Mouse (Mus musculus) lung, embryonic 15.5 days (tissue): ENCODE measurements around the gene Ofd1. TPM values are rescaled to one million over a fixed set of nuclear protein-coding genes. Genes with fewer than 3 reads are reported as not detected.

Source experiments
- ATAC-seq: fragments of 200-750 bp; cut with Nextera tagmentation; 2 replicates; pipeline ENCODE4 v1.8.0; 2017; ENCODE audit warnings: moderate number of reproducible peaks, borderline replicate concordance; ENCODE audit not compliant: low FRiP score, low TSS enrichment; ENCODE audit errors: extremely low read depth
- H3K27ac ChIP-seq: fragments of 300-500 bp; sonication (generic); 2 replicates; pipeline ENCODE4 v1.5.1; 2015; ENCODE audit warnings: moderate library complexity, mild to moderate bottlenecking, inconsistent platforms
- H3K27me3 ChIP-seq: fragments of 300-500 bp; sonication (generic); 2 replicates; pipeline ENCODE4 v1.6.1; 2015; ENCODE audit warnings: inconsistent platforms
- H3K36me3 ChIP-seq: fragments of 300-500 bp; sonication (generic); 2 replicates; pipeline ENCODE4 v1.6.1; 2015; ENCODE audit warnings: inconsistent platforms
- H3K4me1 ChIP-seq: fragments of 300-500 bp; sonication (generic); 2 replicates; pipeline ENCODE4 v1.6.1; 2015; ENCODE audit warnings: inconsistent platforms
- H3K4me2 ChIP-seq: fragments of 300-500 bp; sonication (generic); 2 replicates; pipeline ENCODE4 v1.6.1; 2015; ENCODE audit warnings: inconsistent platforms, mild to moderate bottlenecking, moderate library complexity
- H3K4me3 ChIP-seq: fragments of 300-500 bp; sonication (generic); 2 replicates; pipeline ENCODE4 v1.5.1; 2015; ENCODE audit warnings: mild to moderate bottlenecking, inconsistent platforms
- H3K9ac ChIP-seq: fragments of 300-500 bp; sonication (generic); 2 replicates; pipeline ENCODE4 v1.6.1; 2015; ENCODE audit warnings: inconsistent platforms
- H3K9me3 ChIP-seq: fragments of 300-500 bp; sonication (generic); 2 replicates; pipeline ENCODE4 v1.6.1; 2016; ENCODE audit warnings: inconsistent platforms
- WGBS: fragments of 180-500 bp; shearing (Covaris S2); methylation state at CpG from one replicate; pipeline ENCODE4 v1.1.7; 2015; 5-methylcytosine and 5-hydroxymethylcytosine counted together
- polyA plus RNA-seq: library from polyadenylated mRNA; unstranded; fragments of >200 nt; fragmentation: Nextera tagmentation; extraction: Ambion mirVana; gene quantifications from 2 replicates; pipeline ENCODE4 v1.2.1, GENCODE M21; 2015

Gene Ofd1
- 7.3 and 7.6 TPM in 2 replicates for polyA plus RNA-seq

DNA sequence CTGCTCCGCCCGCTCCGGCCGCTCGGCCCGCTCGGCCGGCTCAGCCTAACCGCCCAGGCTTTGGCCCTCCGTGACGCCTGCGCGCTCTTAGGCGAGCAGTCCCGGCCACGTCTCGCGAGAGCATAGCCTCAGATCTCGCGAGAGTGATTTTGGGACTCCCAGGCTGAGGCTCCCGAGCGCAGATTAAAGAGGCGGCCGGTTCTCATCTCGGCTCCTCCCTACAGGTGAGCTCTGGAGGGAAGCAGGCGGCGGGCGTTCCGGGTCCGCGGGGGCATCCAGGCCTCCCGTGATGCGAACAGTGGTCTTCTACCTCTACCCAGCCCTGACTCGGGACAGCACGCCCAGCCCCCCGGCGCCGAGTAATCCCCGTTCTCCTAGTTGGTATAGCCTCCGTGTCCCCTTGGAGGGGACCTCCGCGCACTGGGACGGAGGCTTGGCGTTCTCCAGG, at the start of gene Ofd1:
Gene Ofd1 (minus strand): TSS at position 89 of the 448 bp plus-strand sequence.
- no peaks in the 10 kb centered on the region for H3K36me3 ChIP-seq
- peak within 1 kb of the TSS; percentile 55 for H3K4me2 ChIP-seq
- 0 out of 2 replicates have a peak, but pooled peaks cover 6% of the 10 kb centered on the region for H3K4me1 ChIP-seq
- ATAC-seq = peak; percentile 98
- peak within 1 kb of the TSS; percentile 74 for H3K9ac ChIP-seq
- 13% methylated on average over 36 of the region's 44 CpGs for WGBS
- H3K27me3 ChIP-seq = peaks cover 12% of the 10 kb centered on the region; the same call in 1 of the 2 replicates
- no peaks in the 10 kb centered on the region for H3K9me3 ChIP-seq
- peak within 1 kb of the TSS; percentile 67 for H3K4me3 ChIP-seq
- peak within 1 kb of the TSS; percentile 76 for H3K27ac ChIP-seq

DNA sequence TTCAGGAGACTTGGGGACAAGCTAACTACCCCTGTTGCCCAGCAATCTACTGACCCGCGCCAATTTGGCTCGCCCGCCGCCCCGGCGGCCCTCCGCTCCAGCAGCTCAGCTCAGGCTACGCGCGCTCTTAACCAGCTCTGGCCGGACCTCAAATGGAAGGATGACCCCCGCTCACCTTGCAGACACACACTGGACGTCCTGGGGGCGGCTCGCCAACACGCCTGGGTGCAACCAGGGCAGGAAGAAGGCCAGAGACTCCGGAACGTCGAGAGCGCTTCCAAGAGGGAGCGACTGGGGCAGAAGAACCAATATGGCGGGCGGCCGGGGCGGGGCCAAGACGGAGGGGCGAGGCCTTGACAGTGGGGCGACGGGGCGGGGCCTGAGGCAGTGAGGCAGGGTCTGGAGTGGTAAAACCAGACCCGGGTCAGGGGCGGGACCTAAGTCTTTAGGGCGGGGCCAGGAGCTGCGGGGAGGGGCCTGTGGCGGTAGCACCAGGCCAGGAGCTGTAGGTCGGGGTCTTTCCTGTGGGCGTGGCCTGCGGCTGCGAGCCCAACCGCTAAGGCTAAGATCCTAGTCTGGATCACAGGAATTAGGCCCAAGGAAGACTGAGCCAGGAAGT, 39.0 kb upstream of the Ofd1 start, which contains the start of gene Rab9:
Gene Rab9 (minus strand): TSS at position 503 of the 619 bp plus-strand sequence.
- Histone ChIP-seq H3K9me3 (no peaks in the 10 kb centered on the region), H3K27ac (peak within 1 kb of the TSS; percentile 76), H3K27me3 (no peaks in the 10 kb centered on the region), H3K36me3 (no peaks in the 10 kb centered on the region), H3K4me3 (peak within 1 kb of the TSS; percentile 61), H3K4me1 (no peaks in the 10 kb centered on the region), H3K4me2 (peak within 1 kb of the TSS; percentile 50), H3K9ac (peak within 1 kb of the TSS; percentile 62)
- peak; percentile 99 for ATAC-seq
- WGBS = 16% methylated on average over 41 of the region's 41 CpGs

DNA sequence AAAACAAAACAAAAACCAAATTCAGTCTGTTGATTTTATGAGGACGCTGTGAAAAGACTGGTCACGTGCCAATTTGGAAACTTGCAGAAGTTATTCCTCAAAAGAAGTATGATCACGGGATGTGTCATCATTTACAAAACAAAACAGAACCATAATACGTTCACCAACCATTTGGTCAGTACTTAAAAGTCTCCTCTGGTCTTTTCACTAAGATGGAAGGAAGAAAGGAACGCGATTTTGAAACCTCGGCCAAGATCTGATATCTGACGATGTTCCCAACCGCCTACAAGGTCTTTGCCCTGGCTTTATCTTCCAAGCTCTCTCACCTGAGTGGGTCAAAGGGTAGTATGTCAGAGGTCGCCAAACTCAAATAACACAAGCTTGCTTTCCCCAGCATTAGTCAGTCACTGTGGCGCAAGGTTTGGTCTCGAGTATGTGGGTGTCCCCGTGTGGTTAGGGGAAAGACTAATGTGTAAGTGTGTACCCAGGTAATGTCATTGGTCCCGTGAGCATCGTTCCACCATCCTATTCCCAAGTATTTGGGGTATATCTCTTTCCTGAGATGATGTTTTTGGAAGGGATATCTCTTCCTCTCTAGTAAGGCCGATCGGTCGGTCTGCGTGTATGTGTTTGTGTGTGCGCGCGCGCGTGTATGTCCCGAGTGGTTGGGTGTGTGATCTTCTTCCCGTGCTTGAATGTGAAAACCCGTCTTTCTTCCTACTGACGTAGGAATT, 38.3 kb upstream of the Ofd1 start:
- peak overlapping the region; percentile 61 for H3K4me3 ChIP-seq
- no peak for ATAC-seq

DNA sequence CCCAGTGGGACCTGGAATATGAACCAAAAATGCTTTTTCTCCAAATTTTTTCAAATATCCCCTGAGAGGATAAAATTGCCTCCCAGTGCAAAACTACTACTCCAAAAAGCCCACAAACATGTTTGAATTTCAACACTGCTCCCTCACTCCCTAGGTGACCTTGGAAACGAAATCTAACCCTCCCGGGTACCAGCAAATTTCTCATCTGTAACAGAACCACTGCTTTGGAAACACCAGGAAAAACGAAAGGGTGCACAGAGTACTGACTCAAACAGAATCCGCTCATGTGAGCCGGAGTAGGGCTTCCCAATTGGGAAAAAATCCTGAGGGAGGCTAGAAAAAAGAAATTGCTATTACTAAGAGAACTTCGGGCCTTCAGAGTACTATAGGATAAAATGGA, 36.9 kb upstream of the Ofd1 start:
- Histone ChIP-seq H3K4me1 (no peaks in the 10 kb centered on the region), H3K9me3 (no peaks in the 10 kb centered on the region), H3K4me2 (peak overlapping the region; percentile 50), H3K9ac (no peak overlapping the region), H3K4me3 (peak overlapping the region; percentile 61), H3K27me3 (no peaks in the 10 kb centered on the region), H3K27ac (no peak overlapping the region), H3K36me3 (no peaks in the 10 kb centered on the region)
- no peak for ATAC-seq
- WGBS = 55% methylated on average over 6 of the region's 6 CpGs

More for the DNA sequence above, 38.3 kb upstream of the Ofd1 start:
- H3K9me3 ChIP-seq = no peaks in the 10 kb centered on the region
- H3K4me1 ChIP-seq = no peaks in the 10 kb centered on the region
- no peaks in the 10 kb centered on the region for H3K27me3 ChIP-seq
- H3K9ac ChIP-seq = peak overlapping the region; percentile 62
- H3K27ac ChIP-seq = peak overlapping the region; percentile 76
- H3K4me2 ChIP-seq = peak overlapping the region; percentile 50
- no peaks in the 10 kb centered on the region for H3K36me3 ChIP-seq
- WGBS = 26% methylated on average over 28 of the region's 28 CpGs

DNA sequence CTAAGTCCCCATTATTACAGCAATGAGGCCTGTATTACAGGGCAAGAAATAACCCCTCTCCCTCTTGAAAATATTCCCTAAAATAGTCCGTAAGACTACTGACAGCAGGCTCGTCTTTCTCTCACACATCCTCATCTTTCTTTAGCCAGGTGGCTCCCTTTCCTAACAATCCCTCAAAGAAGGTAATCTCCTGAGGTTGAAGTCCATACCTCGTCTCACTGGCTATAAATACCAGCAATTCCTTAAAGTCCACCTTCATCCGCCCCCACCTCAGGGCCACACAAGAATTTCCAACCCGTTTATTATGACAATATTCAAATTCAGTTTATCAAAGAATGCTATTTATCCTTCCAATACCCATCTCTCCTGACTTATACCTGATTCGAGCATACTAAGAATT, 32.1 kb upstream of the Ofd1 start:
- Histone ChIP-seq H3K4me2 (no peak overlapping the region), H3K27ac (no peak overlapping the region), H3K4me3 (no peak overlapping the region), H3K27me3 (no peaks in the 10 kb centered on the region), H3K36me3 (no peaks in the 10 kb centered on the region), H3K9me3 (no peaks in the 10 kb centered on the region), H3K4me1 (no peaks in the 10 kb centered on the region), H3K9ac (no peak overlapping the region)
- 72% methylated on average over 6 of the region's 6 CpGs for WGBS
- ATAC-seq = no peak

DNA sequence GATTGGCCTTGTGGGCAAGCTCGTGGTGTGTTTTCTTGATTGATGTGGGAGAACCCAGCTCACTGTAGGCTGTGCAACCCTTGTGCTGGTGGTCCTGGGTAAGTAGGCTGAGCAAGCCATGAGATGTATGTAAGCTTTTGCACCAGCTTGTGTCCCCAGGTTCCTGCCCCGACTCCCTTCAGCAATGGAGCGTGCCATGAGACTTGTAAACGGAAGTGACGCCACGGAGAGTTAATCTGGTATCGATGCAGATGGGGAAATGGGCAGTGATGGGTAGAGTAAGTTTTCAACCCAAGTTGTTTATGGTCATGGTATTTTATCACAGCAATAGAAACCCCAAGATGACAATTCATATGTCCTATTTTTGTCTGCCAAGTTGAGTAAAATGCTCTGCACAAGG, 27.8 kb upstream of the Ofd1 start:
- H3K4me2 ChIP-seq = no peak overlapping the region
- no peaks in the 10 kb centered on the region for H3K36me3 ChIP-seq
- 95% methylated on average over 7 of the region's 7 CpGs for WGBS
- H3K27ac ChIP-seq = no peak overlapping the region
- no peaks in the 10 kb centered on the region for H3K9me3 ChIP-seq
- no peak for ATAC-seq
- no peak overlapping the region for H3K4me3 ChIP-seq
- H3K4me1 ChIP-seq = no peaks in the 10 kb centered on the region
- H3K9ac ChIP-seq = no peak overlapping the region
- H3K27me3 ChIP-seq = no peaks in the 10 kb centered on the region

DNA sequence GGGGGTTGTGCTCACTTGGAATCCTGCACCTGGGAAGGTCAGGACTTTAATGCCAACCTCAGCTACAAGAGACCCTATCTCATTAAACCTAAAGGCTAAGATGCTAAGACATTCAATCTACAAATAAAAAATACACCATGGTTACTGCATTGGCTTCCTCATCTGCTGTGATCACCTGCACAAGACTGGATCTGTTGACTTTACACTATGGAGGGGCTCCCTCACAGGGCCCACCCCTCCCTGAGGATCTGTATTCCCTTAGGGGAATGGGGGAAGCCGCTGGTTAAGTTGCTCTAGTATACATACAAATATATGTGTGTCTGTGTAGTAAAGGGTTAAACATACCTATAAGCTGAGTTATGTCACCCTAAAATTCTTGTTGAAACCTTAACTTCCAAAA, 15.0 kb upstream of the Ofd1 start:
- 85% methylated on average over 1 of the region's 1 CpGs for WGBS
- ATAC-seq = no peak
- peaks cover 4% of the 10 kb centered on the region; the same call in 1 of the 2 replicates for H3K36me3 ChIP-seq

DNA sequence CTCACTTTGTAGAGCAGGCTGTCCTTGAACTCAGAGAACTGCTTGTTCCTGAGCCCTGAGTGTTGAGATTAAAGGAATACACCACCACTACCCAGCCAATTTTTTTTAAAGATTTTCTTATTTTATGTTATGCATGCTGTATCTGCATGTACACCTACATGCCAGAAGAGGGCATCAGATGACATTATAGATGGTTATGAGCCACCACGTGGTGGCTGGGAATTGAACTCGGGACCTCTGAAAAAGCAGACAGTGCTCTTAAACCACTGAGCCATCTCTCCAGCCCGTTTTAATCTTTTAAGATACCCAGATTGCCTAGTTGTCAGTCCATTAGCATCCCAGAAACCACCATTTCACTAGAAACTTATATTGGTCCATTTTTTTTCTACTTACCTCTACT, 13.8 kb upstream of the Ofd1 start:
- H3K4me1 ChIP-seq = no peaks in the 10 kb centered on the region
- ATAC-seq = no peak
- no peak overlapping the region for H3K9ac ChIP-seq
- H3K9me3 ChIP-seq = no peaks in the 10 kb centered on the region
- H3K4me3 ChIP-seq = no peak overlapping the region
- no peaks in the 10 kb centered on the region for H3K27me3 ChIP-seq
- H3K4me2 ChIP-seq = no peak overlapping the region
- peaks cover 4% of the 10 kb centered on the region; the same call in 1 of the 2 replicates for H3K36me3 ChIP-seq
- WGBS = 69% methylated on average over 3 of the region's 3 CpGs
- no peak overlapping the region for H3K27ac ChIP-seq

More for the DNA sequence above, 15.0 kb upstream of the Ofd1 start:
- H3K27me3 ChIP-seq = no peaks in the 10 kb centered on the region
- no peak overlapping the region for H3K27ac ChIP-seq
- no peak overlapping the region for H3K4me3 ChIP-seq
- H3K9ac ChIP-seq = no peak overlapping the region
- no peaks in the 10 kb centered on the region for H3K4me1 ChIP-seq
- H3K9me3 ChIP-seq = no peaks in the 10 kb centered on the region
- H3K4me2 ChIP-seq = no peak overlapping the region

DNA sequence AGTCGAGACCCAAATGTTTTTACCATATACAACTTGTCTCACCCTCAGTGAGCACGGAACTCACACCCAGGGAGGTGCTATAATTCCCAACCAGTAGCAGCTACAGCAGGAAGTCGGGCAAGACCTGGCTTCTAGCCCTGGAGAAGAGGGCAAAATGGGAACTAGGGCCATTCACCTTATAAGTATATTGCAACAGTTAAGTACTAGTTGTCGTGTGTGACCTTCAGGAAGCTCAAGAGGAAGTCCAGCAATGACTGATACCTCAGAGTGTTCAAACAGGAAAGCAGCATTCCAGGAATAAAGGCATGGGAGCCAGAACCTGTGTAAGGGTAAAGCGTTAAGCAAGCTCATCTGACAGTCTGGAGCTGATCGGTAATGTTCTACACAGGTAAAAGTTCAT, 13.0 kb upstream of the Ofd1 start:
- Histone ChIP-seq H3K4me3 (no peak overlapping the region), H3K27me3 (no peaks in the 10 kb centered on the region), H3K4me1 (no peaks in the 10 kb centered on the region), H3K9me3 (no peaks in the 10 kb centered on the region), H3K9ac (no peak overlapping the region), H3K4me2 (no peak overlapping the region), H3K36me3 (peaks cover 4% of the 10 kb centered on the region; the same call in 1 of the 2 replicates), H3K27ac (no peak overlapping the region)
- WGBS = 69% methylated on average over 6 of the region's 6 CpGs
- ATAC-seq = no peak

DNA sequence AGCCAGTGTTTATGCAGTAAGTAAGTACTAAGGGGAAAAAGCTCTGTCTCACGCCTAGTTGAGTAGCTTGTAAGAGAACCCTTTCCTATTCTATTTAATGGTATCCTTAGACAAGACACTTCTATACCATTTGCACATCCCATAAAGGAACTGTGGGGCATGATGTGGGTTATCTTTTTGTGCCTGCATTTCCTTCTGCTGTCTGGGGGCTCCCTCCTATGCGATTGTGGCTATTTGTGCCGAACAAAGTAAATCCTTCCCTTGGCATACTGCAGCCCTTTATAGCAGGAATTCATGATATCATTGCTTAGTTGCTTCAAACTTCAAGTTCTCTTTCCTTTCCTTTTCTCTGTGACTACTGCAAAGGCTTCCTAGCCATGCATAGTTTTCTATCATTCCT, 4.0 kb upstream of the Ofd1 start:
- Histone ChIP-seq H3K27me3 (peaks cover 12% of the 10 kb centered on the region; the same call in 1 of the 2 replicates), H3K4me1 (0 out of 2 replicates have a peak, but pooled peaks cover 6% of the 10 kb centered on the region), H3K9ac (no peak overlapping the region), H3K36me3 (no peaks in the 10 kb centered on the region), H3K27ac (no peak overlapping the region), H3K4me2 (no peak overlapping the region), H3K9me3 (no peaks in the 10 kb centered on the region), H3K4me3 (no peak overlapping the region)
- no peak for ATAC-seq
- WGBS = 58% methylated on average over 3 of the region's 3 CpGs

DNA sequence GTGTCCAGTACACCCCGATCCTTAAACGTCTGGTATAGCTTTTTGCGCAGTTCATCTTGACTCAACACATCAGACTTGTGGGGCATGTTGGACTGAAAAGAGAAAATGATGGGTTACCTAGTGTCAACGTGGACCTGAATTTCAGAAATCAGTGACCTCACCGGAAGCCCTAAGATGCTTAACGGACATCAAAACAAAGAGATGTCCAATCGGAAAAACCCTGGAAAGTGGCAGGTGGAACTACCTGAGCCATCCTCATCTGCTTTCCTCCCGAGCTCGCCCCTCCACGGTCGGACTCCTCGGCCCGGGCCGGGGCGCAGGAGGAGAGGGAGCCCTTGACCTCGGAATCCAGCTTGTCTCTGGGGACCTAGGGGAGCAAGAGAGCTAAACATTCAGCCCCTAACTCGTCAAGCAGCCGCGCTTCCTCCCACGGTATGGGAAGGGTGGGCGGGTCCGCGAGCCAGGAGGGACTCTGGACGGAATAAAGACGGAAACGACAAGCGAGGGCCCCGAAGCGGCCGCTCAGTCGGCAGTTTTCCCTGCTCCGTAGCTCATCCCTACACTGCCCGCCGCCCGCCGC, 378 bp downstream of the Ofd1 start, which contains the start of gene Trappc2:
Gene Trappc2 (plus strand): TSS at position 539 of the 580 bp plus-strand sequence.
- 22% methylated on average over 19 of the region's 36 CpGs for WGBS
- peak within 1 kb of the TSS; percentile 55 for H3K4me2 ChIP-seq
- H3K4me1 ChIP-seq = 0 out of 2 replicates have a peak, but pooled peaks cover 6% of the 10 kb centered on the region
- H3K9ac ChIP-seq = peak within 1 kb of the TSS; percentile 74
- ATAC-seq = no peak; the same call in 1 of the 2 replicates
- H3K27me3 ChIP-seq = peaks cover 12% of the 10 kb centered on the region; the same call in 1 of the 2 replicates
- peak within 1 kb of the TSS; percentile 76 for H3K27ac ChIP-seq
- 0 out of 2 replicates have a peak, but pooled peaks cover 4% of the 10 kb centered on the region for H3K36me3 ChIP-seq
- H3K9me3 ChIP-seq = no peaks in the 10 kb centered on the region
- peak within 1 kb of the TSS; percentile 67 for H3K4me3 ChIP-seq
